Mouse (Mus musculus) CH12.LX (cell line): ENCODE results near the gene Kcnb1. TPM values are rescaled to one million over a fixed set of nuclear protein-coding genes. Genes with fewer than 3 reads are reported as not detected.

Experiments
- DNase-seq: peaks from one replicate; pipeline ENCODE4 v3.0.0-alpha.2; 2013; ENCODE audit errors: extremely low read depth
- H3K27ac ChIP-seq: 2 replicates; pipeline ENCODE4 v1.5.1; 2012; ENCODE audit warnings: low read depth, mild to moderate bottlenecking, control low read depth, moderate library complexity; ENCODE audit not compliant: insufficient read depth
- H3K27me3 ChIP-seq: replicated peaks from 2 replicates; pipeline ENCODE3; 2012; ENCODE audit warnings: inconsistent platforms
- H3K36me3 ChIP-seq, 2 experiments: replicated peaks in 1 of 2; 2 replicates each; pipeline versions ENCODE3 to v1.6.1; 2012; ENCODE audit warnings: inconsistent platforms in 1 of 2, low read length in 1 of 2, mild to moderate bottlenecking in 1 of 2, mixed read lengths in 1 of 2, moderate library complexity in 1 of 2; ENCODE audit not compliant: control insufficient read depth in 1 of 2, insufficient read depth in 1 of 2
- H3K4me1 ChIP-seq, 2 experiments: 2 replicates each; pipeline ENCODE4 v1.6.1; 2012; ENCODE audit warnings: inconsistent platforms in 1 of 2, moderate library complexity in 1 of 2; ENCODE audit not compliant: insufficient read depth in 2 of 2, control insufficient read depth in 1 of 2
- H3K4me2 ChIP-seq: 2 replicates; pipeline ENCODE4 v1.6.1; 2012; ENCODE audit warnings: low read depth, mild to moderate bottlenecking, control low read depth; ENCODE audit not compliant: poor library complexity, insufficient read depth, severe bottlenecking
- H3K4me3 ChIP-seq, 3 experiments: fragments of 150-350 bp in 1 of 3; sonication (generic) in 1 of 3; replicated peaks in 1 of 3; 2 replicates each; pipeline versions ENCODE3 to v1.5.1; 2011 to 2012; ENCODE audit warnings: low read depth in 2 of 3, low read length in 2 of 3, mild to moderate bottlenecking in 2 of 3, moderate library complexity in 2 of 3, control low read depth in 1 of 3, improper control_type of control experiment in 1 of 3, inconsistent platforms in 1 of 3, mixed read lengths in 1 of 3; ENCODE audit not compliant: poor library complexity in 1 of 3
- H3K79me2 ChIP-seq: replicated peaks from 2 replicates; pipeline ENCODE4 v1.6.1; 2012; ENCODE audit warnings: mild to moderate bottlenecking, moderate library complexity; ENCODE audit not compliant: control insufficient read depth, poor library complexity, insufficient read depth, severe bottlenecking; ENCODE audit errors: extremely low read depth
- H3K9ac ChIP-seq: 2 replicates; pipeline ENCODE4 v1.6.1; 2012; ENCODE audit warnings: low read depth, mild to moderate bottlenecking, control low read depth, moderate library complexity; ENCODE audit not compliant: insufficient read depth
- H3K9me3 ChIP-seq: replicated peaks from 2 replicates; pipeline ENCODE3; 2012; ENCODE audit warnings: low read length, inconsistent platforms, mixed read lengths
- CHD1 ChIP-seq: IDR thresholded peaks from 2 replicates; pipeline ENCODE4 v1.6.1; 2012; ENCODE audit warnings: low read depth, low read length, improper control_type of control experiment, inconsistent platforms
- CHD2 ChIP-seq: IDR thresholded peaks from 2 replicates; pipeline ENCODE4 v1.6.1; 2011; ENCODE audit warnings: low read length, improper control_type of control experiment
- E2F4 ChIP-seq: IDR thresholded peaks from 2 replicates; pipeline ENCODE4 v1.6.1; 2011; ENCODE audit warnings: low read depth, low read length, improper control_type of control experiment; ENCODE audit not compliant: insufficient replicate concordance
- ELF1 ChIP-seq: IDR thresholded peaks from 2 replicates; pipeline ENCODE4 v1.6.1; 2014; ENCODE audit warnings: low read depth, mild to moderate bottlenecking, inconsistent platforms, low read length, improper control_type of control experiment
- GABPA ChIP-seq: IDR thresholded peaks from 2 replicates; pipeline ENCODE4 v1.6.1; 2012; ENCODE audit warnings: low read depth, low read length, improper control_type of control experiment, inconsistent platforms; ENCODE audit not compliant: insufficient replicate concordance
- JUN ChIP-seq: IDR thresholded peaks from 2 replicates; pipeline ENCODE4 v1.6.1; 2011; ENCODE audit warnings: low read depth, mild to moderate bottlenecking, low read length, improper control_type of control experiment, moderate library complexity; ENCODE audit not compliant: insufficient read depth
- JUND ChIP-seq: conservative IDR thresholded peaks from 2 replicates; pipeline ENCODE4 v1.6.1; 2011; ENCODE audit warnings: low read depth, low read length, improper control_type of control experiment
- MAFK ChIP-seq: IDR thresholded peaks from 2 replicates; pipeline ENCODE4 v1.6.1; 2011; ENCODE audit warnings: low read length, improper control_type of control experiment; ENCODE audit not compliant: insufficient replicate concordance
- MAX ChIP-seq: IDR thresholded peaks from 2 replicates; pipeline ENCODE4 v1.6.1; 2011; ENCODE audit warnings: low read length, improper control_type of control experiment
- MAZ ChIP-seq: IDR thresholded peaks from 2 replicates; pipeline ENCODE4 v1.6.1; 2012; ENCODE audit warnings: low read depth, mild to moderate bottlenecking, inconsistent platforms, low read length, improper control_type of control experiment, moderate library complexity
- MXI1 ChIP-seq: IDR thresholded peaks from 2 replicates; pipeline ENCODE4 v1.6.1; 2011; ENCODE audit warnings: mild to moderate bottlenecking, low read depth, low read length, improper control_type of control experiment
- MYC ChIP-seq: IDR thresholded peaks from 2 replicates; pipeline ENCODE4 v1.6.1; 2011; ENCODE audit warnings: low read depth, mild to moderate bottlenecking, improper control_type of control experiment, low read length
- PAX5 ChIP-seq: IDR thresholded peaks from 2 replicates; pipeline ENCODE4 v1.6.1; 2012; ENCODE audit warnings: low read length, inconsistent platforms, mixed read lengths
- POLR2A ChIP-seq: IDR thresholded peaks from 2 replicates; pipeline ENCODE4 v1.6.1; 2011; ENCODE audit warnings: low read depth, mild to moderate bottlenecking, improper control_type of control experiment, low read length
- RAD21 ChIP-seq: IDR thresholded peaks from 2 replicates; pipeline ENCODE4 v1.6.1; 2011; ENCODE audit warnings: low read depth, mild to moderate bottlenecking, low read length, improper control_type of control experiment, moderate library complexity
- RCOR1 ChIP-seq: conservative IDR thresholded peaks from 2 replicates; pipeline ENCODE4 v1.6.1; 2012; ENCODE audit warnings: low read depth, mild to moderate bottlenecking, inconsistent platforms, low read length, improper control_type of control experiment
- TBP ChIP-seq: conservative IDR thresholded peaks from 2 replicates; pipeline ENCODE4 v1.6.1; 2011; ENCODE audit warnings: low read depth, low read length, improper control_type of control experiment
- ZC3H11A ChIP-seq: IDR thresholded peaks from 2 replicates; pipeline ENCODE4 v1.6.1; 2012; ENCODE audit warnings: low read depth, mild to moderate bottlenecking, inconsistent platforms, low read length, improper control_type of control experiment
- ZKSCAN1 ChIP-seq: IDR thresholded peaks from 2 replicates; pipeline ENCODE4 v1.6.1; 2012; ENCODE audit warnings: low read depth, inconsistent platforms, low read length, improper control_type of control experiment, borderline replicate concordance
- ZMIZ1 ChIP-seq: IDR thresholded peaks from 2 replicates; pipeline ENCODE4 v1.6.1; 2012; ENCODE audit warnings: low read depth, mild to moderate bottlenecking, inconsistent platforms, low read length, improper control_type of control experiment
- ZNF384 ChIP-seq: IDR thresholded peaks from 2 replicates; pipeline ENCODE4 v1.6.1; 2012; ENCODE audit warnings: low read depth, low read length, improper control_type of control experiment, inconsistent platforms
- dilution Hi-C: fragments of 300-500 bp; cut with MboI; formaldehyde crosslinking; loops from 2 replicates; pipeline ENCODE4 v1.14.3; 2020; ENCODE audit warnings: low sequenced_read_pairs; ENCODE audit not compliant: extremely low pct_unique_long_range_greater_than_20kb, extremely low pct_ligation_motif_present
- in situ Hi-C: fragments of 300-500 bp; cut with MboI; formaldehyde crosslinking; loops from 3 replicates; pipeline ENCODE4 v1.14.3; 2019; ENCODE audit warnings: low sequenced_read_pairs, low pct_ligation_motif_present, low pct_unique_long_range_greater_than_20kb, mixed read lengths
- polyA plus RNA-seq: library from polyadenylated mRNA; unstranded; fragments of >175 nt; gene quantifications from 2 replicates; pipeline ENCODE4 v1.2.1, GENCODE M21; 2012; ENCODE audit warnings: low read depth; ENCODE audit not compliant: insufficient read length
- total RNA-seq, 2 experiments: library from RNA; depleted of rRNA; stranded (reverse); fragments of 300-350 nt in 1 of 2; fragments of >200 nt in 1 of 2; gene quantifications; 2 replicates each; pipeline ENCODE4 v1.2.3; 2012 to 2014

Kcnb1 gene
- total and polyA plus RNA-seq, 3 experiments, result 2.5 to 6.6 (median 5.1) TPM

DNA sequence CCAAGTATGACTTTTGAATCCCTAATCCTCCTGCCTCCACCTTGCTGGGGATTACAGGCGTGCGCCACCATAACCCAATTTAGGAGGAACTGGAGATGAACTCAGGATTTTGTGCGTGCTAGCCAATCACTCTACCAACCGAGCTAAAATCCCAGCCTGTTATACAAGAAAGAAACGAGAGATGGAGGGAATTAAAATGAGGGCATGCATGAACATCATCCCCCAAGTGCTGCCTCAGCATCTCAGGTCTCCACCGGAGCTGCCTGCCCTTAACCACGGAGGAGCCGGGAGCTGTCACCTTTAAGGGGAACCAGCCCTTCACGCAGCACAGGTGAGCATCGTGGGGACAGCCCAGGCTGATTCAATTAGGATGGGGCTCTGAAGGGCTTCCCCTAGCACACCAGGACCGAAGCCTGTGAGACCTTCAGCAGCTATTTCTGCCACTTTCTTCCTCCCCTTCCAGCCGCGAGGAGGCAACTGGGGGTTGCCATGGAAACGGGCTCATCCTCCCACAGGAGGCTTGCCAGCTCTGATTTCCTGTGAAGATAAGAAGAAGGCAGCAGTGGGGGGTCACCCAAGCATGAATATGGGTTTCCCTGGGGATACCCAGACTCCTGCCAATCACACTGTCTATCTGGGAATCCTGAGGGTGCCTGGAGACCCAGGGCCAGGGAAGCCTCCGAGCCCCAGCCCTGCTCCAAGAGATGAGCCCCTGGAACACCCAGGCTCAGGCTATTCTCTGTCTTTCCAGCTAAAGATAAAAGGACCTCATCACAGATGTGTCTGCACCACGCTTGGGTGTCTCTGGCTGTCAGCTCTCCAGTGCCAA lies 11.7 kb upstream of the Kcnb1 start:
- in situ Hi-C loops, result no loop called here

DNA sequence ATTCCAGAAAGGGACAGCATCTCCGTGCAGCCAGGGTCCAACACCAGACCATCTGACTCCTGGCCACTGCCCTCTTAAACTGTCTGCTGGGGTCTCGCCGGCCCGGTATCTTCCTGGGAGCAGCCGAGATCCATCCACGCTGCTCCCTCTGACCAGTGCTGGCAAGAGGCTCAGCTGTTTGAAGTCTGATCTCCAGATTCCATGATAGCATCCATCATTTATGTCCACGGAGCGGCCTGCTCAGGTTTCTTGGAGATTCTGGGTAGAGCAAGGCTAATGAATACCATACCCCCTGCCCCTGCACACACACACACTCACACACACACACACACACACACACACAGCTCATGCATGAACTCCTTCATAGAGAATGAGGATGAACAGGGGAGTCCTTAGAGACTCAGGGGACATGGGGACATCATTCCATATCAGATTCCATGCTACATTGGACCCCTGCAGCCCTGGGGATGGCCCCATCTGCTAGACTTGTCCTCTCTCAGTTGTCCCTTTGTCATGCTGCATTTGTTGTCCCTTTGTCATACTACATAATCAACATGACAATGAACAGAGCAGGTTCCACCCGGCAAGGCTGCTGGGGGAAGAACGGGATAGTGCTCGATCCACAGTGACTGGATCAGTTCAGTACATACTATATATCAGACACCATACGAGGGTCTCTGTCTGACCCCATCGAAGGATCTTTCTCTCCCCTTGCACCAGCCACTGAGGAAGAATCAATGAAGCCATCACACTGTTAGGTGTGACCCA lies 8.9 kb upstream of the Kcnb1 start:
- Histone ChIP-seq H3K27me3 (peaks cover 28% of the 10 kb centered on the region), H3K27ac (no peak overlapping the region), H3K79me2 (no peaks in the 10 kb centered on the region), H3K36me3 (peaks cover 0 to 35% of the 10 kb centered on the region in 2 experiments), H3K9me3 (no peaks in the 10 kb centered on the region), H3K4me3 (no peak overlapping the region), H3K4me1 (peaks cover 5 to 30% of the 10 kb centered on the region in 2 experiments; a peak in 3 of 4 replicates), H3K4me2 (no peak overlapping the region), H3K9ac (no peak overlapping the region)
- in situ Hi-C loops (no loop called here), dilution Hi-C loops (no loop called here)
- no peak for TF ChIP-seq GABPA
- no peak for DNase-seq

More for the DNA sequence above, 11.7 kb upstream of the Kcnb1 start:
- Histone ChIP-seq H3K27me3 (peaks cover 22% of the 10 kb centered on the region), H3K4me3 (no peak overlapping the region), H3K27ac (no peak overlapping the region), H3K9me3 (no peaks in the 10 kb centered on the region), H3K79me2 (no peaks in the 10 kb centered on the region), H3K4me1 (peaks cover 5 to 38% of the 10 kb centered on the region in 2 experiments; a peak in 3 of 4 replicates), H3K9ac (no peak overlapping the region), H3K36me3 (peaks cover 5 to 56% of the 10 kb centered on the region in 2 experiments), H3K4me2 (no peak overlapping the region)
- TF ChIP-seq GABPA (no peak), RCOR1 (no peak), ZMIZ1 (no peak), MAX (no peak), ZNF384 (no peak), RAD21 (no peak), JUN (no peak), MAFK (no peak), POLR2A (no peak)
- DNase-seq, result peak; percentile 41
- dilution Hi-C loops, result no loop called here

DNA sequence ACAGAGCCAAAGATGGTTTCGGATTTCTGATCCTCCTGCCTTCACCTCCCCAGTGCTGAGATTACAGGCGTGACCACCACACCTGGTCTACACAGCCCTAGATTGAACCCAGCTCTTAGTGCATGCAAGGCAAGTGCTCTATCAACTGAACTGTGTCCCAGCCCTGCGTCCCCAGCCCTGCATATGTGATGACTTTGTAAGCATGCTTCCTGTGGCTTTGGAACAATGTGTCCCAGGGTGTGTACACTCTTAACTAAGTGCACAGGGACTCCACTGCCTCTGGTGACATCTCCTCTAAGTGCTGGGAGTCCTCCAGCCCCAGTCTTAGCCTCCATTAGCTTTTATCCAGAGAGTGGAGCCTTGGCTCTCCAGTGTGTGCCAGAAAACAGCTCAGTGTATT lies 3.4 kb upstream of the Kcnb1 start:
- dilution Hi-C loops, result no loop called here
- H3K4me1 ChIP-seq, result peaks cover 2 to 13% of the 10 kb centered on the region in 2 experiments
- no peak overlapping the region for H3K9ac ChIP-seq
- DNase-seq, result no peak
- H3K36me3 ChIP-seq, result peaks cover 0 to 5% of the 10 kb centered on the region in 2 experiments
- in situ Hi-C loops, result no loop called here
- peaks cover 24% of the 10 kb centered on the region for H3K27me3 ChIP-seq
- no peak overlapping the region for H3K4me3 ChIP-seq
- peaks cover 2% of the 10 kb centered on the region for H3K9me3 ChIP-seq
- H3K27ac ChIP-seq, result no peak overlapping the region
- H3K4me2 ChIP-seq, result no peak overlapping the region
- H3K79me2 ChIP-seq, result no peaks in the 10 kb centered on the region
- TF ChIP-seq JUND (no peak), MAFK (no peak), GABPA (no peak), CHD2 (no peak), CHD1 (no peak), ZNF384 (no peak), MAZ (no peak), ELF1 (no peak), ZC3H11A (no peak), PAX5 (no peak), RAD21 (no peak), MYC (no peak), E2F4 (no peak), JUN (no peak), TBP (no peak), ZKSCAN1 (no peak), MXI1 (no peak), ZMIZ1 (no peak), RCOR1 (no peak)
